Mouse (Mus musculus): ENCODE results near the gene Sult2b1.

GRCm38 (mm10) chr7:45815984-45816351, 31.5 kb upstream of the Sult2b1 start:
- TF ChIP-seq TAL1 (IDR thresholded peaks at IDR 0.05; ENCODE audit: low read length) (no peak), GATA1 (IDR thresholded peaks at IDR 0.05; ENCODE audit: low read length) (no peak)
